Mouse (Mus musculus) adrenal gland, postnatal 4 days (tissue): ENCODE measurements around the gene Akap12. TPM values are rescaled to one million over a fixed set of nuclear protein-coding genes. Genes with fewer than 3 reads are reported as not detected.

ENCODE experiments used
- DNase-seq, 2 experiments: peaks; one replicate each; pipeline ENCODE4 v3.0.0; 2021 to 2022; ENCODE audit warnings: low spot score in 2 of 2, mixed read lengths in 2 of 2
- long read RNA-seq, 2 experiments: library from polyadenylated mRNA; stranded (forward); transcript quantifications; one replicate each; pipeline ENCODE4 v2.0.0; 2021
- total RNA-seq, 2 experiments: library from RNA; stranded (reverse); gene quantifications; 2 replicates each; pipeline ENCODE4 v1.2.3; 2021

The Akap12 gene
- 10 to 100 TPM; 58.7 to 74.8 TPM for total RNA-seq
- long read RNA-seq, experiment 1, partial matches to known transcripts: 8 of 12 reads
- long read RNA-seq, experiment 1, other reads (novel, unspliced or antisense): 4 of 12 reads
- long read RNA-seq, experiment 2, full-length matches to known transcripts: 5 of 32 reads
- long read RNA-seq, experiment 2, partial matches to known transcripts: 20 of 32 reads
- long read RNA-seq, experiment 2, other reads (novel, unspliced or antisense): 7 of 32 reads

GRCm38 (mm10) chr10:4266041-4266930, at the start of gene Akap12:
TSS of gene Akap12 (plus strand) at chr10:4266380.
- DNase-seq: peak; percentile 19 to 20

GRCm38 (mm10) chr10:4230563-4231359, 35.4 kb upstream of the Akap12 start:
- no peak for DNase-seq

GRCm38 (mm10) chr10:4233102-4233501, 33.1 kb upstream of the Akap12 start:
- peak in 1 of 2 experiments; percentile 10 for DNase-seq

- no peak for DNase-seq
Measured at GRCm38 (mm10) chr10:4239794-4240574, 26.2 kb upstream of the Akap12 start.

GRCm38 (mm10) chr10:4243591-4244300, 22.4 kb upstream of the Akap12 start:
- DNase-seq: no peak

GRCm38 (mm10) chr10:4245812-4246211, 20.4 kb upstream of the Akap12 start:
- no peak for DNase-seq

- no peak for DNase-seq
Measured at GRCm38 (mm10) chr10:4246407-4246806, 19.8 kb upstream of the Akap12 start.

GRCm38 (mm10) chr10:4249235-4249845, 16.8 kb upstream of the Akap12 start:
- no peak for DNase-seq

- no peak for DNase-seq
Measured at GRCm38 (mm10) chr10:4250681-4251080, 15.5 kb upstream of the Akap12 start.

GRCm38 (mm10) chr10:4253613-4254012, 12.6 kb upstream of the Akap12 start:
- no peak for DNase-seq

GRCm38 (mm10) chr10:4254459-4254858, 11.7 kb upstream of the Akap12 start:
- DNase-seq: no peak

- no peak for DNase-seq
Measured at GRCm38 (mm10) chr10:4260925-4261324, 5.3 kb upstream of the Akap12 start.

GRCm38 (mm10) chr10:4261359-4261952, 4.7 kb upstream of the Akap12 start:
- no peak for DNase-seq

- peak in 1 of 2 experiments; percentile 6 for DNase-seq
Measured at GRCm38 (mm10) chr10:4265641-4266040, 539 bp upstream of the Akap12 start.

GRCm38 (mm10) chr10:4266931-4267310, 741 bp downstream of the Akap12 start:
- no peak for DNase-seq

- DNase-seq: no peak
Measured at GRCm38 (mm10) chr10:4267481-4267880, 1.3 kb downstream of the Akap12 start.

GRCm38 (mm10) chr10:4268140-4268539, 2.0 kb downstream of the Akap12 start:
- DNase-seq: no peak

GRCm38 (mm10) chr10:4275572-4275971, 9.4 kb downstream of the Akap12 start:
- DNase-seq: no peak

- no peak for DNase-seq
Measured at GRCm38 (mm10) chr10:4276081-4276480, 9.9 kb downstream of the Akap12 start.
